Mouse (Mus musculus): ENCODE measurements around the gene Plod3.

Plod3 gene

DNA sequence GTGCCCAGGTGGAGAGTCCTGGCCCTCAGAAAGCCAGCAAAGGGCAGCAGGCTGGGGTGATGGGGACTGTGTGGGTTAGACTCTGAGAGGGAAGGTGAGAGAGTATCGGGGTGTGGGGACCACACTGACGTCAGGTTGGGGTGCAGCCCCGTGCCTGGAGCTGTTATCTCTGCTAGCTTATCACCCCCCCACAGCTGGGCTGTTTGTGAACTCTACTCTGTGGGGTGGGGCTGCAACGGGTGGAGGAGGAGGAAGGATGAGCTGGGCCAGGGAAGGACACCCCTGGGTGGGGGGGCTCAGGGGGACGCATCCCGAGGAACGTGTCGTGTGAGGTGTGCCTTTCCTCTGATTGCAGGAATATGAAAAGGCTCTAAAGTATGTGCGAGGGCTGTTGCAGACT, 21.6 kb upstream of the Plod3 start:
- DNase-seq: no peak

DNA sequence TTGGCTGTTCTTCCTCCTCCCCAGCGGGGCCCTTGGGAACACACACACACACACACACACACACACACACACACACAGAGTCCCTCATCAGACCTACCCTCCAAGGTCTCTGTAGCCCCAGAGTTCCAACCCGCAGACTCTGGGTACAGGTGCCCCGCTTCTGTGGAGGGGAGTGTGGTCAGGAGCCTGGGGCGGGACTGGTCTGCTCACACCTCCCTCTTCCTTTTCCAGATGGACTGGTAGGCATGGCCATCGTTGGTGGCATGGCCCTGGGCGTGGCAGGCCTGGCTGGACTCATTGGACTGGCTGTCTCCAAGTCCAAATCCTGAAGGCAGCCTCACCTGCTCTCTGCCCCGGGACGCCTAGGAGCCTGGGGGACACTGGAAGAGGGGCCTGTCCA, 21.1 kb upstream of the Plod3 start:
- no peak for DNase-seq

DNA sequence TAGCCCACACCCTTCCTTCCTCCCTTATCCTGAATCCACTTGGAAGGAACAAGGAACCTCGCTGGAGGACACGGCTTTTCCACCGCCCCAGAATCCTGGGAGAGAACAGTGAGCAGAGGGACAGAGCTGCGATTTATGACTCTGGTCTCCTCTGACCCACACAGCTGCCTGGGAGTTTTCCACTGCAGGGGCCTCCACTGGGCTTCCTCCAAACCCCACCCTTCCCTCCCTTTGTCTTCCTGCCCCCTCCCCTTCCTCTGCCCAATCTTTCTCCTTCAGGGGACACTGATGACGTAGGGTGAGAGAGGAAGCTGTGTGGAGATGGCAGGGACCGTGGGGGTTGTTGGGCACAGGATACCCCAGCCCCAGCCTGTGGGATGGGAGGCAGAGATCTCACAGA, 20.5 kb upstream of the Plod3 start, which contains the start of gene Cldn15:
Gene Cldn15 (plus strand): TSS at position 286 of the 400 bp plus-strand sequence.
- no peak for DNase-seq

DNA sequence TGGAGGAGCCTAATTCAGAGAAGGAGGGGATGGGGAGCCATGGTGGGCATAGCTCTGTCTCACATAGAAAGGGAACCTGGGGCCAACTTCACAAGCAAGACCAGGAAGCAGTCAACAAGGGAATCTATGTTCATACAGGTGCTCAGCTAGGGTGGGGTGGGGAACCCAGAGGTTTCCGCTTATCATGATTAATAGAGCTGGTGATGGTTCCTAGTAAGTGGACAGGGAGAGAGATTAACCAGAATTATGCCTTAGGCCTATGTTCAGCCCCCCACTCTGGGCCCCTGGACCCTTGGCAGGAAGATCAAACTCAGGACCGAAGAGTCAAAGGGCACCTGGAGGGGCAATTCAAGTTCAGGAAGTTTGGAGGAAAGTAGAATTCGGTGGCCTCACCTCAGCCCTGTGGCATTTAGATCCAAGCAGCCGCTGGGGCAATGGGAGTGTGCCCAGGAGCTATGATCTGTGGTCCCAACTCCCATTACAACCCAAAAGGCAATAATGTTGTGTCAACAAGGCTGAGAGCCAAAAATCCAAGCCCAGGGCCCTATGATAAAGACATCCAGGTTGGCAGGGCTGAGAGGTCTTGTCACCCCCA, 19.9 kb upstream of the Plod3 start:
- no peak for DNase-seq

DNA sequence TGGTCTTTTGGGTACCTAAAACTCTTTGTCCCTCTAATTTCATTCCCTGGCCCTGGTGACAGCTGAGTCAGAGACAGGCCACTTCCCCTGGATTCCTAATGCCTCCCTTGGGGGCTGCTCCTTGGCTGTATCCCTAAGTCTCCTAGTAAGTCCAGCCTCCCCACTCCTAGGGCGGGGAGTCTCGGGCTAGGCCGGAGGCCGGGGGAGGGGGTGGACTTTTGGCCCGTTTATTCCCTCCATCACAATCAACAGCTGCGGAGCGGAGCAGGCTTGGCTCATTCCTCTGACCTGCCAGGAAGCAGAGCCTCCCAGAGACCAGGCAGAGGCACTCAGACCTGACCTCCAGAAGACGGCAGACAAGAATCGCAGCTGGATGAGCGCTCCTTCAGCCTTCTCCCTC, 19.2 kb upstream of the Plod3 start:
- DNase-seq: no peak

DNA sequence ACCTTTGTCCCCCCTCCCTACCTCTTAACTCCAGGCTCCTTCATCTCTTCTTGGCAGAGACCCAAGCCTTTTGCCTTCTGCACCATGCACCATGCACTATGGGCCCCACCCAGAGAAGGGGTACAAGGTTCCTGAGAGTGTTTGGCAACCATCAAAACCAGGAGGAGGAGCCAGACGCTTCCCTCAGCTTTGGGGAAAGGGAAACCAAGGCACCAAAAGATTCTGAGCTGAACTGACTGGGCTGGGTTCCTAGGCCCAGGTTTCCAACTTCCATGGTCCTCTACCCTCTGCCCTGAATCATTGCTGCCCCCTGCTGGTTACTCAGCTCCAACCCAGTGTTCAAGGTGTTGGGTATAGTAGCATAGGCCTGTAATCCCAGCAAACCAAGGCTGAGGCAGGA, 16.1 kb upstream of the Plod3 start:
- DNase-seq: peak; percentile 79 to 82

DNA sequence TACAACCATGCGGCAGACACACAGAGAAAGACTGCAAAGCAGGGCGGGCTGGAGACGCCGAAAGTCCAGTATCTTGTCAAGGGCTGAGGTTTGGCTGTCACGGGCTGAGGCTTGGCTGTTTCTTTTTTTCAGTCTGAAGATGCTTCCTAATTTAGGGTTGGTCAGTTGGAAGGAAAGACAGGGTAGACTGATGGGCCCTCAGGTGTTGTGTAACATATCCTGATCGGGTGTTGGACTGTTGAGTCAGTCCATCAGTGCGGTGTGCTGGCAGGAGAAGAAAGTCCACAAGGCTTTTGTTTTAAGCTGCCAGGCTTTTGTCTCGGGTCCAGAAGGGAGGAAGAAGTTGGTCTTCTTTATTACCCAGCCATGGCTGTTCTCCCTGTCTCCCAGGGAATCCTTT, 13.1 kb upstream of the Plod3 start:
- no peak for DNase-seq

DNA sequence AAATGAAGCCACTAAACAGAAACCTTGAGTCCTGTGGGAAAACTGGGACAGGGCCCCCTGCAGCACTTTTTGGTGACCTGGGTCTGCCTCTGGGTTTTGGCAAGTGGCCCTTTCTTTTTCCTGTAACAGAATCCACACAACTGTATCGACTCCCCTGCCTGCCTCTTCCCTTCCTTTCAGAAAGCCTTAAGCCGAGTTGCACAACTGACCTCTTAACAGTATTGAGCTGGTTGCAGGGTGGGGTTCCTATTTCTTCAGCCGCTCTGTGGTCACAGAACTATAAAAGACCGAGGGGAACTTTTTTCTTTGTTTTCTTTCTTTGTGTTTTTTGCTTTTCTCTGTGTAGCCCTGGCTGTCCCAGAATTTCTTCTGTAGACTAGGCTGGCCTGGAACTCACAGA, 9.1 kb upstream of the Plod3 start:
- DNase-seq: no peak

DNA sequence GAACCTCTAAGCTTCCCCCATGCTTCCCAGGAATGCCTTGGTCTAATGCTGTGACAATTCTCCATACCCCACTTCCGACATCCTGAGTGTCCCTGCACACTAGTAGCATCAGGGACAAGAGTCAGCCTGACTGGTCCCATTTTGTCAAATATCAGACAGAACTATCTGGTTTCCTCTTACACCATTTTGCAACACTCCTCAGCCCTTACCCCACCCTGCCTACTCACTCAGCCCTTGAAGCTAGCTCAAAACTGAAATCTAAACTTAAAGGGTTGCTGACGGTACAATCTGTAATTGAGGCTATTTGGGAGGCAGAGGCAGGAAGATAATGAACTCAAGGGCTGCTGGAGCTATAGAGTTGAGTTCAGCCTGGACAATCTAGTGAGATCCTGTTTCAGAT, 7.1 kb upstream of the Plod3 start:
- no peak for DNase-seq

DNA sequence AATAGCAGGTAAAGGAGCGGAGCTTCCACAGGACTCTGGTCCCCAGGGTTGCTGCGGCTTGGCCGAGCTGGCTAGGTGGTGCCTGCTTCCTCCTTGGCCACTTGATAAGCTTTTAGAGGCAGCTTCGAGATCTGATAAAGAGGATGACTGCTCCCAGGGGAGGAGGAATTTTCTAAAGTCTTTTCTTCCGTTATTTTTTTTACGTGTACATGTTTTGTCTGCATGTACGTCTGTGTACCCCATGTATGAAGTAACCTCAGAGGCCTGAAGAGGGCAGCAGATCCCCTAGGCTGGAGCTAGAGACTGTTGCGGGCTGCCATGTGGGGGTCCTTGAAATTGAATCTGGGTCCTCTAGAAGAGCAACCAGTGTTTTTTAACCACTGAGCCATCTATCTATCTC, 5.8 kb upstream of the Plod3 start:
- no peak for DNase-seq

DNA sequence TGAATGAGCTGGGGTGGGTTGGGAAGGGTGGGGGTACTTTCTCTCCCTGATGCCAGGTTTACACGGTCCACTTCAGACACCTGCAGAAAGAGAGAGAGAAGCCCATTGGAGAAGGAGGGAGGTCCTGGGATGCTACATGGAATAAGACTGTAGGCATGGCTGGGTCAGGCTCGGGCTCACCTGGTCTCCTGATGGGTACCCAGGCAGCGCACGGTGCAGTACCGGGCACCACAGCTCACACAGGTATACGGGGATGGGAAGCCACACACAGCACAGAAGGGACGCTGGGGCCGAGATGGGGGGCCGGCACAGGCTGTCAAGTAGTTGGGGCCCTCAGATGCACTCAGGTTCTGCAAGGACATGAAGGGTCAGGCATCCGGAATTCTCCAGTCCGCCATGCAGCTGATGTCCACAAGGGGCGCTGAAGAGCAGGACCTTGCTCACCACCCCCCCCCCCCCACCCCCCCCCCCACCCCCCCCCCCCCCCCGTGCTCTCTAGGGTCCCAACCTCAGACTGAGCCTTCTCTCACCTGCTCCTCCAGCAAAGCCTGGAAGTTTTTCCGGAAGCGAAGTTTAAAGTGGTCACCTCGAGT, 4.4 kb upstream of the Plod3 start:
- DNase-seq: peak; percentile 75

DNA sequence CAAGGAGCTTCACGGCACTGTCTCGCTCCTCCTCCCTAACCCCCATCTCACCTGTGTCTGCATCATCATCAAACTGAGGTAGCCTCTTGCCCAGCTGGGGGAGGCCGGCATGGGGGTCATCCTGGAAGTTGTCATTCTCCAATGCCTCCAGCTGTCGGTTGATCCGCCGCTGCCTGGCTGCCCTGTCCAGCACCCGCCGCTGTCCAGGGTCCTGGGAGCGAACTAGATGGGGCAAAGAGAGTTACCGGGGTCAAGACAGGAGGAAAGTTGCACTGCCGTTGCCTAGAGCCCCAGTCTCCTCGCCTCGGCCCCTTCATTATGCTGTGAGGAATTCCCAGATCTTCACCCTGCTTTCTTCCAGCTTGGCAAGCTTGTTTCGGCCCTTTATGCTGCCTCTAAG, 2.0 kb upstream of the Plod3 start:
- no peak for DNase-seq

DNA sequence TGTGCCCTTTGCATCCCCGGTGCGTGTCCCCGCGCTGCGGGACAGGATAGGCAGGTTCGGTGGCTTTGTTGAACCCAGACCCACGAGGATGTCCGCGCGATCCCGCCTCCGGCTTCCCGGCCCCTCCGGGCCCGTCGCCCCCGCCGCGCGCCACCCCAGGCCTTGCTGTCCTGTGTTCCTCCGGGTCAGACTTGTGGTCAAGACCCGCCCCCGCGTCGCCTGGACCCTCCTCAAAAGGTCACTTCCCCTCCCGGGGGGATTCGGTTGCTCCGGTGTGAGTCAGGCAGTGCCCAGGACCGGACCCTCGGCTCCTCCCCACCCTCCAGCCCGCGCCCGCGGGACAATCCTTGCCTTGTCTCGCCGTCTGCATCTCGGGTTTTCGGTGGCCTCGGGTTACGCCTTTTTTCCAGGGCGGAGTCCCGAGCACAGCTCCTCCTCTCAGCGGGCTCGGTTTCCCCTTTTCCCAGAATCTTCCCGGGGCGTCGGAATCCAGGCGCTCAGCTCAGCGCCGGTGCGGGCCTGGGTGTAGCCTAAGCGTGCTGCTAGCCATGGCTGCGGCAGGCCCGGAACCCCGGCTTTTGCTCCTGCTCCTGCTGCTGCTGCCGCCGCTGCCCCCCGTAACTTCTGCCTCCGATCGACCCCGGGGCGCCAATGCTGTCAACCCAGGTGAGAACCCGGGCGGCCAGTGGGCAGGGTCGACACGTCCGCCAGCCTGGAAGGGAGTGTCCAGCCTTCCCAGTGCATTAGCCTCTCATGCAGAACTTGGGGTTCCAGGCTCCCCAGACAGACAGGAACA, 517 bp downstream of the Plod3 start:
- DNase-seq: peak; percentile 39 to 48

DNA sequence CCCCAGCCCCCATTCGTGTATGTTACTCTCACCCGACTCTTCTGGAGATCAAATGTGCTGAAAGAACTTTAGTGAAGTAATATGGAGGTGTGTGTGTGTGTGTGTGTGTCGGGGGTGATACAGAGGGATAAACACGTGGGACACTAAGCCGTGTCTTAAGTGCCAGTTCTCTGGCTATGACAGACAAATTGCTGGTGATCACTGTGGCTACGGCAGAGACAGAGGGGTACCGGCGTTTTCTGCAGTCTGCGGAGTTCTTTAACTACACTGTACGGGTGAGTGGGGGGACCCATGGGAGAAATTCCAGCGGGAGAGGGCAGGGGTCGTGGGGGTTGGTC, 1.1 kb downstream of the Plod3 start, which contains the start of gene Znhit1:
Gene Znhit1 (minus strand): TSS at position 88 of the 338 bp plus-strand sequence.
- DNase-seq: no peak

DNA sequence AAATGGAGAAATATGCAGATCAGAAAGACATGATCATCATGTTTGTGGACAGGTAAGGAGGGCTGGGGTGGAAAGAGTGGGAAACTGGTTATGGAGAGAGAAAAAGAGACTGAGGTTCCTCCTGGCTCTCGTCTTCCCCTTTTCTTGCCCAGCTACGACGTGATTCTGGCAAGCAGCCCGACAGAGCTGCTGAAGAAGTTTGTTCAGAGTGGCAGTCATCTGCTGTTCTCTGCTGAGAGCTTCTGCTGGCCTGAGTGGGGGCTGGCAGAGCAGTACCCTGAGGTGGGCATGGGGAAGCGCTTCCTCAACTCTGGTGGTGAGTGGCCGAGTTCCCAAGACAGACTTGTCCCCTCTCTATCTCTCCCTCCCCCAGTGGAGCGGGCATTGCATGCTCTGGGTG, 1.6 kb downstream of the Plod3 start:
- DNase-seq: no peak

DNA sequence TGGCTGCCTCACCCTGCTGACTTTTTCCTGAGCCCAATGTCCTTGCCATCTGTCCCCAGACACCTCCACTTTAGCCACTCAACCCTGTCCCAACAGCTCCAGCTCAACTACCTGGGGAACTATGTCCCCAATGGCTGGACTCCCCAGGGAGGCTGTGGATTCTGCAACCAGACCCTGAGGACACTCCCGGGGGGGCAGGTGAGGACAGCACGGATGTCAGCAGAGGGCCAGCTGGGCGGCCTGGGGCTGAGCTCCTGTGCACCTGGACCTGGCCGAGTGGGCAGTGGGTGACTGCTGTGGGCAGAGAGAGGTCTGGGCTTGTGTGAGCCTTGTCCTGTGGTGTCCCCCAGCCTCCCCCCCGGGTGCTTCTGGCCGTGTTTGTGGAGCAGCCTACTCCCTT, 3.0 kb downstream of the Plod3 start:
- DNase-seq: no peak

DNA sequence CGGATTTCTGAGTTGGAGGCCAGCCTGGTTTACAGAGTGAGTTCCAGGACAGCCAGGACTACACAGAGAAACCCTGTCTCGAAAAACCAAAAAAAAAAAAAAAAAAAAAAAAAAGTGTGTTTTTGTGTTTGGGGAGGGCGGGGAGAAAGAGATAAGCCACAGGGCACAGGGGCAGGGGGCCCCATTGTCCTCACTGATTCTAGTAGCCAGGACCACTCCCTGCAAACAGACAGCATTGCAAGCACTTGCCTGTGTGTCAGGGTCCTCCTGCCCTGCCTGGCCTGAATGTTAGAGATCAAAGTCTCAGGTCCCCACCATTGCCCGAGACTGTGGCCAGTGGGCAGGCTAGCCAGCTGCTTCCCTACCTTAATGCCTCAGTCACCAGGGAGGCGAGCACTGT, 12.6 kb downstream of the Plod3 start:
- no peak for DNase-seq

DNA sequence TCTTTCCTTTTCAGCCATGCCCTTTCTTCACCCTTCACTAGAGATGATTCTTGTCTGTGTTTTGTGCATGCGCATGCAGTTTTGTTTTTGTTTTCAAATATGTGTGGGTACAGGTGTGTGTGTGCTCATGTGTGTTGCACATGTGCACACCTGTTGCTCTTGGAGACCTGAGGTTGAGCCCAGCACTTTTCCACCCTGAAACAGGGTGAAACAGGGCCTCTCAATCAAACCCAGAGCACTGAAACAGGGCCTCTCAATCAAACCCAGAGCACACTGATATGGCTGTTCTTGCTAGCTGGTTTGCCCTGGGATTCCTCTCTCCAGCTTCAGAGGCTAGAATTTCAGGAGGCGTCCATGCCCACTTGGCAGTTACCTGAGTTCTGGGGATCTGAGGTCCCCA, 13.8 kb downstream of the Plod3 start:
- DNase-seq: no peak

DNA sequence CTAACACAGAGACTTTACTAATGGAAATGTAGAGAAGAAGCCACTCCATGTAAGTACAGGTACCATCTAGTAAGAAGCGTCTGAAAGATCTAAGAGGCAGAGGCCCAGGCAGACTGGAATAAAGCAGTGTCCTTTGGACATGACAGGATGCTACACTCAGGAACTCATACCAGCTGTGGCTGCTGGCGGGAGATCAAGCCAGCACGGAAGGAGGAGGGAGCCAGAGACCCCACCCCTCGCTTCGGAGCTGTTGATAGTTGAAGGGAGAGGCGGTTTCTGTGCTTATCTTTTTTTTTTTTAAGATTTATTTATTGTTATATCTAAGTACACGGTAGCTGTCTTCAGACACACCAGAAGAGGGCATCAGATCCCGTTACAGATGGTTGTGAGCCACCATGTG, 20.5 kb downstream of the Plod3 start:
- no peak for DNase-seq

DNA sequence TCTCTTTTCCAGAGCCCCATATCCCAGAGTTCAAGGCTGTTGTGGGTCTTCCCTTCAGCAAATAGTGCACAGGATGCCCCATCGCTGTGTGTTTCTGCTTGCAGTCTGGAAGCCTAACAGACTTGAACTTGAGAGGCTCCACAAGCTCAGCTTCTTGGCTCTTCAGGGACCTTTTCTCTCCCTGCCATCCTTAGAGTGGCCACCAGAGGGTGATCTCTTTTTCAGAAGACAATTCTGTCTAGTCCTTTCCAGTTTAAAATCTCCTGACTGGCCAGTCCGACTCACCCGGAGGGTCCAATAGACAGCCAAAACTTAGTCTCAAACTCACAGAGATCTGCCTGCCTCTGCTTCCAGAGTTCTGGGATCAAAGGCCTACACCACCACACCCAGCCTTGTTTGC, 23.2 kb downstream of the Plod3 start:
- peak; percentile 48 to 58 for DNase-seq

DNA sequence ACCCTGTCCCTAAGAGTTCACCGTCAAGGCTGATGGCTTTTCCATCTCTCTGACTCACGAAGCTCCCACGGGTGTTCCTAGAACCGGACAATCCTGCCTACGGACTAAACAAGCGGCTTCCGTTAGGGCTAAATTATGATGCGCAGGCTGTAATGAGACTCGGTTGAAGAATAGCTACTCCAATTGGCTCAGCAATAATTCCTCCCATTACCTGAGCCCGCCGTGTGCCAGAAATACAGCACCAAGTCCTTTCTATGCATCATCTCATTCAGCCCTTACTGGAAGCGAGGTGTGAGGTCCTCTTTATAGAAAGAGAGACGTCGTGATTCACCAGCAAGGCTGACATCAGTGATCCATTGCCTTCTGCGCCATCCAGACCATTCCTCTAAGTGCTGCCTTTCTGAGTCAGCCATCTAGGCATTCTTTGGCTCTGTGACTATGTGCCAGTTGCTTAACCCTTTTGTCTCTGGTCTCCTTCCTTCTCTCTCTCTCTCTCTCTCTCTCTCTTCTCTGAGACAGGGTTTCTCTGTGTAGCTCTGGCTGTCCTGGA, 25.7 kb downstream of the Plod3 start:
- no peak for DNase-seq

DNA sequence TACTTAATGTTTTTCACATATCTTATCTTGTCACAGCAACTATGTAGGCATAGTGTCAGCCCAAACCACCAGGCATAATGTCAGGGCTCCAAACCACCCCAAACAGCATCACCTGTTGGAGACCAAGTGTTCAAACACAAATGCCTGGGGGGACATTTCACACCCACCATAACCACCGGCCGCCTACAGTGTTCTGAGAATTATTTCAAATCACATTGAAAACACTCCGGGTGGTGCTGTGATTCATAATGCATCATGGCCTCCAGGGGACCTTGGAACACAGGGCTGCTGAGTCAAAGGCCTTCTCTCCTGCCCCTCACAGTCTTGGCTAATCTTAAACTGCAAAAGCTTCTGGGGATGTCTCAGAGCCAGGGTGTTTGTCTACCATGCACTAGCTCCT, 29.1 kb downstream of the Plod3 start:
- DNase-seq: no peak

DNA sequence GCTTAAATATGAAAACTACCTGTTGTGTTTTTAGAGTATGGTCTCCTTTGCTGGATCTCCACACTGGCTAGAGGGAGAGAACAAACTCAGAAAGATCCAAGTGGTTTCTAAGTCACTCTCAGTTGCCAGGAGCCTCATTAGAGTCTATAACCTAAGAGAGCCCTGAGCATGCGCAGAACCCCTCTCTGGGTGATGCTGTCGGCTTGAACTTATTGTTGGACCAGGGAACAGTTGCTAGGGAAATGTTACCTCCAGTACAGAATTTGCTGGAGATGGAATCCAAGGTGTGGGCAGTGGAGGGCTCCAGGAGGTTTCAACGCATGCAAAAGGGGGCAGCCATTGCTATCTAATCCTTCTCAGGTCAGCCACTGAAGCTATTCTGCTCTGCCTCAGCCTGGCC, 37.5 kb downstream of the Plod3 start:
- no peak for DNase-seq

DNA sequence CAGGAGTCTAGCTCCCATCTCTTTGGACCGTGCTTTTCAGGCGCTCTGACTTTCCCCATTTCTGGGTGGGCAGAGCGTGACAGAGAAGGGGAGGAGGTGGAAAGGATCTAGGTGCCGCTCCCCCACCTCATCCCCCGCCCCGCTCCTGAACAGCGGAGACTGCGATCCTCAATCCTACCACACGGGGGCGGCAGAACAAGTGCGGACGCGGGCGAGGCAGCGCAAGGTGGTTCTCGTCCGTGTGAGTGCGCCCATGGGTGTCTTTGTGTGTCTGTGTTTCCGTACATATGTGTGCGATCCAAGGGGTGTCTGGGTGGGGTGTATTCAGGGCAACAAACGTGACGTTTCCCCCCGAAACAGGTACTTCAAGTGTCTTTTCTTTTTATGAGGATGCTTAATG, 38.3 kb downstream of the Plod3 start:
- peak; percentile 90 to 91 for DNase-seq
